Mouse (Mus musculus) liver, adult 2 months (tissue): ENCODE data around the gene Mybbp1a.

Experiments
- CTCF ChIP-seq: fragments of 200-500 bp; IDR thresholded peaks from 2 replicates; pipeline ENCODE4 v1.5.1; 2011; ENCODE audit warnings: low read depth, low read length, control low read depth
- POLR2A ChIP-seq: fragments of 200-500 bp; IDR thresholded peaks from 2 replicates; pipeline ENCODE4 v1.6.1; 2011; ENCODE audit warnings: low read length, control low read depth; ENCODE audit not compliant: insufficient read depth; ENCODE audit errors: extremely low read depth

- TF ChIP-seq CTCF: no peak
- TF ChIP-seq POLR2A: no peak
Measured at GRCm38 (mm10) chr11:72477182-72477581, 36.0 kb downstream of the Mybbp1a start.
